Mouse (Mus musculus) kidney, postnatal 10 days (tissue): ENCODE results near the gene Phf14.
A peak's percentile ranks its signal among the peaks of the same experiment; 100 is the strongest.
"Not testable (repeated sequence)": the region's sequence is repeated elsewhere in the genome, so short reads cannot be mapped to it uniquely, and the experiment has no call there.

ENCODE experiments used
- DNase-seq: peaks from one replicate; pipeline ENCODE4 v3.0.0; 2021; ENCODE audit warnings: mixed read lengths

The Phf14 gene

DNA sequence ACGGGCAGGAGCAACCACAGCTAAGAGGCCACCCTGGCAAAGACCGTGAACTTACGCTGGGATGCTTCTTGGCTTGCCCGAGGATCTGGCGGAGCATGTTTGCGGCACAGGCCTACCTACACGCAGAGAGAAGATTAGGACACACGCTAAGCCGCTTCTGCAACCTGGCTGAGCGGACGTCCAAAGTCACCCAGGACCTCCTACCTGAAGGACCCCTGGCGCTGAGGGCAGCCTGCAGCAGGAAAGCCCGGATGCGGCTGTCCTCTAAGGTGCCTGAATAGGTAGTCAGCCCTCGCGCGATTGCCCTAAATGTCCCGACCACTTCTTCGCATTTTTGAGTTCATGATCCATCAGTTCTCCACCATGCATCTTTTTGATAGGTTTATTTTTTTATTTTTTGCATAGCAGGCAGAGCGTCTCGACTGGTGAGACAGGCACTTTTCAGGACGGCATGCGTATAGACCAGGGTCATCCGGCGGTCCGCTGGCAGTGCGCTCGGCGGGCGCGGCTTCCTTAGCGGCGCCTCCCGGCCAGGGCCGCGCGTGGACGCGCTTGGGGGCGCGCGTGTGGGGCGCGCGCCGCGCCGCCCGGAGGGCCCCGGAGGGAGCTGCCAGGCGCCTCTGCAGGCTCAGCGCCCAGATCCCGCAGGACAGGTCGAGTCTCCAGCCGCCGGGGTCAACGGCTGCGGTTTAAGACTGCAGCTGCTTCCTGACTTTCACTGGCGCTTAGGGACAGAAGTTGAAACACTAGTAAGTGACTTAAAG lies at the start of gene Phf14, which contains the start of gene Ndufa4:
Phf14 (plus strand) TSS at position 541 of the 764 bp plus-strand sequence.
Ndufa4 (minus strand) TSS at position 229 of the 764 bp plus-strand sequence.
- peak; percentile 94 for DNase-seq

DNA sequence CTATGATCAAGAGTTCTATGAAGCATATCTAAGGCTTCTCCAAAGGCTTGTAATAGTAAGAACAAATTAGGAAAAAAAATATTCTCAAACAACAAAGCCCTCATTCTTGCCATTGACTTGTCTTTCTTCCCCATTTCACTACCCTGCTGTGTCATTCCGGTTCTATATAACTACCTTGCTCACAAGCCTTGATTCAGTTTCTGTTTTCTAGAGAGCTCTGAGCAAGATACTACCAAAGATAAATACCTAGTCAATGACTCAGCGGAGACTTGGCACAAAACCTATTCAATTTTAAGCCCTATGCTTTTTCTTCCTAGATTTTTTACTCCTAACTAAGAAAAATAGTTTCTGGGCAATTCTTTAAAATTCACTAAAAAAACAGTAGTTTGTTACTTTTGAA lies 32.2 kb upstream of the Phf14 start:
- not testable (repeated sequence) for DNase-seq

DNA sequence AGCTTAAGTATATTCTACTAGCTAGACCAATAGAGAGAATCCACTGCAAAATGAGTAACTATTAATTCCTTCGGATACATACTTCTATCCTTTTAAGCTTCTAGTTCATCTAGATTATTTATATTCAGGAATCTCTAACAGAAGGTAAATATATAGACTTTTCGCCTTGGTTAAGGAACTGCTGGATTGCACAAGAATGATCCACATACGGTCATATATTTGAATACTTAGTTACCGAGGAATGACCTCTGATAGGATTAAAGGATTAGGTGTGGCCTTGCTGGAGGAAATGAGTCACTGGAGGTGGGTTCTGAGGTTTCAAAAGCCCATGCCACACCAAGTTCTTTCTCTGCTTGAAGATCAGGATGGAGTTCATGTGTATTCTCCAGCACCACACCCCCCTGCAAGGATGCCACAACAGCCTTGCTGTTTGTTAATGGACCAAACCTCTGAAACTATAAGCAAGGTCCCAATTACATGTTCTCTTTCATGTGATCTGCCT lies 6.7 kb upstream of the Phf14 start:
- DNase-seq, result no peak

- DNase-seq, result no peak
Observed at GRCm38 (mm10) chr6:11906890-11907268, 730 bp upstream of the Phf14 start.

DNA sequence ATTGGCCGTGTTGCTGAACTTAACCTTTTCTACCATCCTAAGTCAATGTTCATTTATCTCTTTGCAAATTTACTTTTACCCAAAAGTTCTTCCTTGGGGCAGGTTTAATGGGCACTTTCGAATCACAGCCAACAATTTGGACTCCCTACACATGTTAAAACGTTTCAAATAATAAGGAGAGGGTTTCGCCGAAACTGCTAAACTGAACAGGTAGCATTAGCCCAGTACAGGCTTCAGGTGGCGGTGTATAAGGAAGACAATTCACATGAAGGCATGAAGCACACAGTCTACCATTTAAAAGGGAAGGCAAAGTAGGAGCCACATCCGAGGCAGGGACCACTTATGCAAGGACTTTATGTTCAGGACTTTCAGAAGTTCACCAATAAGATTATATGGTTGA lies 561 bp downstream of the Phf14 start:
- no peak for DNase-seq

DNA sequence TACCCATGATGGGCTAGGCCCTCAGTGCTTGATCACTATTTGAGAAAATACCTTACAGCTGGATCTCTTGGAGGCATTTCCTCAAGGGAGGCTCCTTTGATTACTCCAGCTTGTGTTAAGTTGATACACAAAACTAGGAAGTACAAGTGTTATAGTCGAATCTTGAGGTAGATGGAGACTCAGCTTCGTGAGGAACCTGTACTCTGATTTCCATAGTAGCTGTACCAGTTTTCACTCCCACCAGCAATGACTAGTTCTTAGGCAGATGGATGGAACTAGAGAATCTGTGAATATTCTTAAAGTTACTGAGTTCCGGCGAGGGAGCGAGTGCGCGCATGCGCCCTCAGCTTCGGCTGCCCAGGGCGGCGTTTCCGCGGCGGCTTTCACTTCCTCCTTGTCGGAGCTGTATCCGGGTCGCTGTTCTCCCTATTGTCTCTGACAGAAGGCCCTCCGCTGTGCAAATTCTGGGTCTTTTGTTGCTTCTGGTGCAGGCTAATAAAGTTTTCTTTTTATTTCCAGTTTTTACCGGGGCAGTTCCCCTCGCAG lies 18.0 kb downstream of the Phf14 start:
- peak; percentile 95 for DNase-seq

DNA sequence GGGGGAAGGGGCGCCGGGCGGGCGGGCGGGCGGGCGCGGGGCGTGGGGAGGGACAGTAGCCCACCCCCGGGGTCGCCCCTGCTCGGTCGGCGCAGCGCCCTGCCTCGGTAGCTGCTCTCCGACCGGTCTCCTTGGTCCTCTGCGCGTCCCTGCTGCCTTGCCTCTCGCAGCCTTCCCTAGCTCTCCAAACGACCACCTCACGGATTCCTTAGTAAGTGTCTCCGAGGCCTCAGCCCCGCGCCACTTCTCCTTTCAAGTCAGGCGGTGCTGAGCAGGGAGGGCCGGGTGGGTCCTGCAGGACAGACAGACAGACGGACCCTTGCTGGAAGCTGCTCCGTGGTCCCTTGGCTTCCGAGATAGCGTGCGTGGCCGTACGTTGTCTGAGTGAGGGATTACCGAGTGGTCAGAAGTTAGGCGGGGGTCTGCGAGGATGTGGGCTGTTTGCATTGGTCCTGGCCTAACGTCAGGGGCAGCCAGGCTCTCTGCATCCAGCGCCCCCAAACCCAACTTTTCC lies 18.5 kb downstream of the Phf14 start:
- peak; percentile 63 for DNase-seq

DNA sequence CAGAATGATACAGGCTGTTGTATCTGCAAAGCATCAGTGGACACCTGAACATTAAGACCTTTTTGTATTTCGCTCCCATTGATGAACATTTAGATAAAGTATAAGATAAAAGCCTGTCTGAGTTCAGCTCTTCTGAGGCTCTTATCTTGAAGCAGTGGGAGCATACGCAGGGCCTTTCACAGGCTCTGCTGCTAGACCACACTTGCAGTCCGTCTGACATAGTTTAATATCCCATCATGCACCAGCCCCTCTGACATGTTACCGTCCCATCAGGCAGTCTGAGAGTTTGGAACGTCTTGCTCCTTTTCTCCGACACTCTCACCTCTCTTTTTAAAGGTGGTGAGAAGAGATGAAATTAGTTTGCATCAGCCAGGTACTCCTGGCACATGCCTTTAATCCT lies 19.9 kb downstream of the Phf14 start:
- DNase-seq, result no peak

DNA sequence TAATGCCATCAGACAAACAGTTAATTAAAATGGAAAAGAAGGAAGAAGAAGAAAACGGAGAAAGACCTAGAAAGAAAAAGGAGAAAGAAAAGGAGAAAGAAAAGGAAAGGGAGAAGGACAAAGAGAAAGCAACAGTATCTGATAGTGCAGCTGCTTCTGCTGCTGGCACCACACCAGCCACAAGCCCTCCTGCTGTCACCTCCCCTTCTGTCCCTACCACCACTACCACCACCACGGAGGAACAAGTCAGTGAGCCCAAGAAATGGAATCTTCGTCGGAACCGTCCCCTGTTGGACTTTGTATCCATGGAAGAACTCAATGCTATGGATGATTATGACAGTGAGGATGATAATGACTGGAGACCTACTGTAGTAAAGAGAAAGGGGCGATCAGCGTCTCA lies 25.8 kb downstream of the Phf14 start:
- no peak for DNase-seq

- DNase-seq, result no peak
Observed at GRCm38 (mm10) chr6:11940895-11941294, 33.3 kb downstream of the Phf14 start.

DNA sequence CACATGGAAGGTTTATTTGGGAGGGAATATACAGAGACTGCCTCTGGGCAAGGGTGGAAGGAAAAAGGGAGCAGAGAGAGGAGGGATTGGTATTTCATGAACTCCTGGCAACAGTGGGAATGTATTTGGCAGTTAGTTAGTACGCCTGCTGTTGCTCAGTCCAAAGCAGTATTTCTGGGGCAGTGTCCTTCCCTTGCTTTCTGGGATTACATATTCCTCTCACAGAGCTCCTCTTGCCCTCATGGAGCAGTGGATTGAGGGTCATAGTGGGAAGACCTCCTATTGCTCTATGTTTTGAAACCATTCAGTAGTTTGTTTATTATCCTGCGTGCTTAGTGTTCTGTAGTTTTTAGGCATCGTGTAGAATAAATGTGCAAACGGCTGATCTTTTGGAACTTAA lies 34.5 kb downstream of the Phf14 start:
- no peak for DNase-seq

DNA sequence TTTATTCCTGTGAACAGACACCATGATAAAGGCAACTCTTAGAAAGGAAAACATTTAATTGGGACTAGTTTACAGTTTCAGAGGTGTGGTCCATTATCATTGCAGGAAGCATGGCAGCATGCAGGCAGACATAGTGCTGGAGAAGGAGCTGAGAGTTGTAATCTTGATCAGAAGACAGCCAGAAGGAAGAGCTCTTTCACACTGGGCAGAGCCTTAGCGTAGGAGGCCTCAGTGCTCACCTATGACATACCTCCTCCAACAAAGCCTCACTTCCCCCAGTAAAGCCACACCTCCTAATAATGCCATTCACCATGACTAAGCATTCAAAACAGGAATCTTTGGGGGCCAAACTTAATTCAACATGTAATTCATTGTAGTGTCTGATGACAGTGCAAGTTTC lies 40.5 kb downstream of the Phf14 start:
- no peak for DNase-seq

DNA sequence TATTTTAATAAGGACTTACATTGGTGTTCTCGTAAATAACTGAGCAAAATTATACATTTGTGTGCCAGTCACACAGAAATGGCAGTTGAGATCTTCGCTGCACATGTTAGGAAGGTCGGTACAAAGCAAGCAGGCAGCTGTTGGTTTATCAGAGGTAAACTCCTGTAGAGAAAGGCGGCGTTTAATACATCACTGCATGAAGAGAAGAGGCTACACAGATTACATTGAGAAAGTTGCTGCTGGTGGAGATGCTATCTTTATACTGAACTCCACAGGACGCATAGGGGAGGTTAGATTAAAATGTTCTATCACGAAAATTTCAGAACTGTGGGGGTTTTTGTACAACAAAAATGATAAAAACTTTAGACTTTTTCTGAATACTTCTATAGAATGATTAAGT lies 52.6 kb downstream of the Phf14 start:
- DNase-seq, result no peak

DNA sequence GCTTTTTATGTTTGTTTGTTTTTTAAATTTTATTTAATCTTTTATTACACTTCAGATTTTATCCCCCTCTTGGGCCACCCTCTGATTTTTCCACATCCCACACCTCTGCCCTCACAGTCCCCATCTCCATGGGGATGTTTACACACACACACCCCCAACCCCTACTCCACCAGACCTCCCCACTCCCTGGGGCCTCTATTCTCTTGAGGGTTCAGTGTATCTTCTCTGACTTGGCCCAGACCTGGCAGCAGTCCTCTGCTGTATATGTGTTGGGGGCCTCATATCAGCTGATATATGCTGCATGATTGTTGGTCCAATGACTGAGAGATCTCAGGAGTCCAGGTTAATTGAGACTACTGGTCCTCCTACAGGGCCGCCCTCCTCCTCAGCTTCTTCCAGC lies 86.2 kb downstream of the Phf14 start:
- DNase-seq, result no peak

- DNase-seq, result peak; percentile 48
Observed at GRCm38 (mm10) chr6:11998576-11998975, 91.0 kb downstream of the Phf14 start.

DNA sequence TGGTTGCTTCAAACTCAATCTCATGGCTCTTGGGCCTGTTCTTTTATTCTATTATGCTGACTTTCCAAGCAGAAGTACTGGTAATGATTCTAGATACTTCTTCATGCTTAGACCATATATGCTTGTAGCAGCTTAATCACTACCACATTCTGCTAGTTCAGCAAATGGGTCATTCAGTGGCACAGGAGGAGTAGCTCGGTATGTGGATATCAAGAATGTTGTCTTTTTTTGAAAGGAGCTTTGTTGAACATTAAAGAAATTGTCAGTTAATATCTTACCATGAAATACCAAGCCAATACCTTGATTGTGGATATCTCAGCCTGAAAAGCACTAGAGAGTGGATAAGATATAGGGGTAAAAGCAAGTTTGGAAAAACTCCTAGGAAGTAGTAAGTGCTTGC lies 91.9 kb downstream of the Phf14 start:
- DNase-seq, result no peak

DNA sequence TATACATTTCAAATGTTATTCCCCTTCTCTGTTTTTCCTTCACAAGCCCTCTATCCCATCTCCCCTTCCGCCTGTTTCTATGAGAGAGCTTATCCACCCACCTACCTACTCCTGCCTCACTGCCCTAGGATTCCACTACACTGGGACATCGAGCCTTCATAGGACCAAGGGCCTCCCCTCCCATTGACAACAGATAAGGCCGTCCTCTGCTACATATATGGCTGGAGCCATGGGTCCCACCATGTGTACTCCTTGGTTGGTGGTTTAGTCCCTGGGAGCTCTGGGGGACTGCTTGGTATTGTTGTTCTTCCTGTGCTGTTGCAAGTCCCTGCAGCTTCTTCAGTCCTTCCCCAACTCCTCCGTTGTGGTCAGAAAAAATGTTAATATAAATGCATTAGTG lies 97.8 kb downstream of the Phf14 start:
- DNase-seq, result no peak

- no peak for DNase-seq
Observed at GRCm38 (mm10) chr6:12006001-12006400, 98.4 kb downstream of the Phf14 start.

- no peak for DNase-seq
Observed at GRCm38 (mm10) chr6:12012103-12012502, 104.5 kb downstream of the Phf14 start.

GRCm38 (mm10) chr6:12014035-12014434 lies 106.4 kb downstream of the Phf14 start:
- DNase-seq, result no peak

GRCm38 (mm10) chr6:12014733-12015132 lies 107.1 kb downstream of the Phf14 start:
- DNase-seq, result no peak

DNA sequence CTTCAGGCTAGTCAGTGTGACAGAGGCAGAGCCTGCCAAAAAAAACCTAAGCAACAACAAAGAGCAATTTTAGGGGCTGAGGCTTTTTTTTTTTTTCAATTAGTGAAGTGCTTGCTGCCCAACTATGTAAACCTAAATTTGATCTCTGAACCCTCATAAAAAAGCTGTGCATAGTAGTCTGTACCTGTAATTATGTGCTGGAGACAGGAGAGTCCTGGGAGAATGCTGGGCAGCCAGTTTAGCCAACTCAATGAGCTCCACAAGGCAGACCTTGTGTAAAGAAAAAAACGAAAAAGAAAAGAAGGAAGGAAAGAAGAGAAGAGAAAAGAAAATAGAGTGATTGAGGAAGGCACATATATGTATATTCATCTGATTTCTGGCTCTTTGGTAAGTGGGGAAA lies 112.1 kb downstream of the Phf14 start:
- no peak for DNase-seq

GRCm38 (mm10) chr6:12020156-12020555 lies 112.5 kb downstream of the Phf14 start:
- DNase-seq, result no peak

- no peak for DNase-seq
Observed at GRCm38 (mm10) chr6:12020738-12021137, 113.1 kb downstream of the Phf14 start.
